Mouse (Mus musculus): ENCODE measurements at regions not wholly inside any gene's neighbourhood (a gene's known extent, or its start where the extent isn't known, plus 50 kb on each side); places are given as distances from the start of the nearest gene placed in this dataset.

- no peak for DNase-seq
- intact Hi-C loops (cut with DNase I): no loop called here
Measured at GRCm38 (mm10) chr16:30769467-30769866, 169.9 kb downstream of the Fam43a start.

- intact Hi-C loops (cut with DNase I): no loop called here
- DNase-seq: no peak
Measured at GRCm38 (mm10) chr16:30772802-30773201, 173.3 kb downstream of the Fam43a start.

GRCm38 (mm10) chr16:30774951-30775661 lies 175.6 kb downstream of the Fam43a start:
- peak; percentile 47 for DNase-seq
- intact Hi-C loops (cut with DNase I): no loop called here

- intact Hi-C loops (cut with DNase I): no loop called here
Measured at GRCm38 (mm10) chr16:30775740-30776700, 176.5 kb downstream of the Fam43a start.

GRCm38 (mm10) chr16:30777416-30777815 lies 177.9 kb downstream of the Fam43a start:
- intact Hi-C loops (cut with DNase I): no loop called here
- DNase-seq: no peak

More at GRCm38 (mm10) chr16:30775740-30776700, 176.5 kb downstream of the Fam43a start:
- no peak for DNase-seq

GRCm38 (mm10) chr16:30778078-30778477 lies 178.6 kb downstream of the Fam43a start:
- intact Hi-C loops (cut with DNase I): no loop called here
- DNase-seq: no peak

GRCm38 (mm10) chr16:30778945-30779344 lies 179.4 kb downstream of the Fam43a start:
- intact Hi-C loops (cut with DNase I): no loop called here
- DNase-seq: no peak

- no peak for DNase-seq
- intact Hi-C loops (cut with DNase I): no loop called here
Measured at GRCm38 (mm10) chr16:30784261-30784660, 184.7 kb downstream of the Fam43a start.

GRCm38 (mm10) chr16:30784949-30785348 lies 185.4 kb downstream of the Fam43a start:
- no peak for DNase-seq
- intact Hi-C loops (cut with DNase I): no loop called here

GRCm38 (mm10) chr16:30786060-30786459 lies 186.5 kb downstream of the Fam43a start:
- intact Hi-C loops (cut with DNase I): no loop called here
- no peak for DNase-seq

- DNase-seq: no peak
- intact Hi-C loops (cut with DNase I): no loop called here
Measured at GRCm38 (mm10) chr16:30787351-30787750, 187.8 kb downstream of the Fam43a start.

- intact Hi-C loops (cut with DNase I): no loop called here
- no peak for DNase-seq
Measured at GRCm38 (mm10) chr16:30788321-30788781, 188.8 kb downstream of the Fam43a start.

- intact Hi-C loops (cut with DNase I): no loop called here
Measured at GRCm38 (mm10) chr16:30788944-30789781, 189.6 kb downstream of the Fam43a start.

GRCm38 (mm10) chr16:30790036-30790435 lies 190.5 kb downstream of the Fam43a start:
- intact Hi-C loops (cut with DNase I): no loop called here
- no peak for DNase-seq

More at GRCm38 (mm10) chr16:30788944-30789781, 189.6 kb downstream of the Fam43a start:
- no peak for DNase-seq

GRCm38 (mm10) chr16:30790551-30791001 lies 191.1 kb downstream of the Fam43a start:
- intact Hi-C loops (cut with DNase I): no loop called here
- peak; percentile 35 for DNase-seq

GRCm38 (mm10) chr16:30791048-30791855 lies 191.7 kb downstream of the Fam43a start:
- DNase-seq: no peak
- intact Hi-C loops (cut with DNase I): no loop called here

GRCm38 (mm10) chr16:30792738-30793377 lies 193.3 kb downstream of the Fam43a start:
- intact Hi-C loops (cut with DNase I): no loop called here
- peak; percentile 48 for DNase-seq

GRCm38 (mm10) chr16:30793378-30793753 lies 193.8 kb downstream of the Fam43a start:
- DNase-seq: no peak
- intact Hi-C loops (cut with DNase I): no loop called here

- DNase-seq: no peak
- intact Hi-C loops (cut with DNase I): no loop called here
Measured at GRCm38 (mm10) chr16:30793856-30794255, 194.3 kb downstream of the Fam43a start.
